ENCODE assay signal across 10 mouse cellular contexts in the genomic region with DNA sequence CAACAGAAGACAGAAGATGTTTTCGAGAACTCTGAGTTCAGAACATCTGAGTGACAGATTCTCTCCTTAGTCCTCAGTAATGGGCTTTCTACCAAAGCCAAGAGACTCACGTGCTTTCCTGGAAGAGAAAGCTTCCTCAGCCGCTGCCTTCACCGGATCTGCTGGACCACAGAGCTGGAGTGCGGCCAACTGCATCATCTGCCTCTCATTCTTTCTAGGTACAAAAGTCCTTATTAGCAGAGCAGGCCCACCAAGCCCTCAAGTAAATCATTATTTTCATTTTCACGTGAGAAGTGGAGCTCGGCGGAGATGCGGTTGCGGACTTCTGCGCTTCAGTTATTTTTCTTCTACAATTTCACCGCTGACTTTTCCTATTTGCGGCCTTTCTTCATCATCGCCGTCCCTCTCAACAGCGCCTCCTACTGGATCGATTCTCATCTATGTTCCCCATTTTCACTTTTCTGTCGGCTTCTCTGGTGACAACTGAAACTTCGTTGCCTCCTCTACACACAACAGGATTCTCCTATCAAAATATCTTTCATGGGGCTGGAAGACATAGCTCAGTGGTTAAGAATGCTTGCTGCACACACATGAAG.
DNase-seq lines count a peak whose midpoint lies in the region; ATAC-seq and TF ChIP-seq lines count a peak whose summit lies in the region.
"Had no signal": no experiment of that assay in that cellular context is flagged by ENCODE, and none has a peak within 500 bp of the region (broad histone marks: within the 10 kb centered on the region; RNA-seq: fewer than 3 reads in every experiment).

No protein-coding gene starts in this region.

- H3K4me1 ChIP-seq in lung, postnatal 0 days (ENCODE audit: insufficient read depth, low read depth, low read length), result no peaks in the 10 kb centered on the region
- H3K4me1 ChIP-seq in bone marrow macrophage, adult 2 months (ENCODE audit: control insufficient read depth, insufficient read depth, low read length), result peaks cover 4% of the 10 kb centered on the region; the same call in 1 of the 2 replicates
- H3K4me1 ChIP-seq in small intestine, adult 2 months (ENCODE audit: control insufficient read depth, insufficient read depth, insufficient read length, low read length), result peaks cover 5% of the 10 kb centered on the region
- H3K4me1 ChIP-seq in forebrain, postnatal 0 days (ENCODE audit: insufficient read depth), result no peaks in the 10 kb centered on the region

- no peaks in the 10 kb centered on the region for H3K27me3 ChIP-seq in lung, postnatal 0 days (replicated peaks; ENCODE audit: insufficient read depth, low read length)
- H3K27me3 ChIP-seq in small intestine, adult 2 months (ENCODE audit: control insufficient read depth, insufficient read depth, low read length), result no peaks in the 10 kb centered on the region
- H3K27me3 ChIP-seq in forebrain, postnatal 0 days (ENCODE audit: insufficient read depth, low read length), result no peaks in the 10 kb centered on the region

- H3K9me3 ChIP-seq in lung, postnatal 0 days (ENCODE audit: low read length), result no peaks in the 10 kb centered on the region
- no peaks in the 10 kb centered on the region for H3K9me3 ChIP-seq in forebrain, postnatal 0 days (ENCODE audit: low read length)

- no peak for TF ChIP-seq EP300 in lung, postnatal 0 days (IDR thresholded peaks at IDR 0.05)

- 67% methylated on average over 19 of the region's 19 CpGs for WGBS in lung, postnatal 0 days
- WGBS in small intestine, adult 2 months, result 80% methylated on average over 19 of the region's 19 CpGs
- WGBS in forebrain, postnatal 0 days, result 76% methylated on average over 19 of the region's 19 CpGs

- H3K4me2 ChIP-seq in lung, postnatal 0 days (replicated peaks; ENCODE audit: low read depth, low read length), result no peak overlapping the region
- H3K4me2 ChIP-seq in forebrain, postnatal 0 days (ENCODE audit: low read depth), result no peak overlapping the region
- H3K4me2 ChIP-seq: heart, embryonic 11.5 days had no signal

- peak; percentile 47 for TF ChIP-seq CTCF in lung, postnatal 0 days (IDR thresholded peaks at IDR 0.05)
- TF ChIP-seq CTCF in bone marrow macrophage, adult 2 months (IDR thresholded peaks at IDR 0.05; ENCODE audit: low read depth, low read length), result peak; percentile 58; the same call in 1 of the 2 replicates
- peak; percentile 27; the same call in 1 of the 2 replicates for TF ChIP-seq CTCF in small intestine, adult 2 months (IDR thresholded peaks at IDR 0.05; ENCODE audit: extremely low read depth, insufficient read length, insufficient replicate concordance, low read depth, low read length)
- TF ChIP-seq CTCF in forebrain, postnatal 0 days (IDR thresholded peaks at IDR 0.05; ENCODE audit: low read depth), result no peak

- ATAC-seq in lung, postnatal 0 days, result no peak
- ATAC-seq in forebrain, postnatal 0 days, result no peak

- peak; percentile 28 for DNase-seq in embryo, embryonic 10 days (ENCODE audit: low spot score)
- DNase-seq in embryo, embryonic 11 days, result no peak
- no peak for DNase-seq in lung, postnatal 0 days (ENCODE audit: low spot score)
- no peak for DNase-seq in lung, postnatal 4 days
- DNase-seq in forebrain, postnatal 0 days, result no peak
- DNase-seq in frontal cortex, adult 2 months (ENCODE audit: extremely low spot score in 1 of 2, low spot score in 1 of 2), result no peak
- DNase-seq: right cerebral cortex, adult 18-20 months had no signal

- no peak overlapping the region for H3K4me3 ChIP-seq in lung, postnatal 0 days (ENCODE audit: low read depth, low read length)
- no peak overlapping the region for H3K4me3 ChIP-seq in bone marrow macrophage, adult 2 months (ENCODE audit: insufficient read depth, low read length)
- H3K4me3 ChIP-seq in small intestine, adult 2 months (ENCODE audit: low read depth, low read length), result no peak overlapping the region
- H3K4me3 ChIP-seq in forebrain, postnatal 0 days (ENCODE audit: low read depth, low read length), result no peak overlapping the region

- no peaks in the 10 kb centered on the region for H3K36me3 ChIP-seq in lung, postnatal 0 days (ENCODE audit: insufficient read depth, low read length)
- no peaks in the 10 kb centered on the region for H3K36me3 ChIP-seq in small intestine, adult 2 months (ENCODE audit: control insufficient read depth, insufficient read depth, low read length)
- no peaks in the 10 kb centered on the region for H3K36me3 ChIP-seq in forebrain, postnatal 0 days (ENCODE audit: insufficient read depth)

- TF ChIP-seq POLR2A in bone marrow macrophage, adult 2 months (IDR thresholded peaks at IDR 0.05; ENCODE audit: borderline replicate concordance, low read depth, low read length), result no peak
- TF ChIP-seq POLR2A in small intestine, adult 2 months (IDR thresholded peaks at IDR 0.05; ENCODE audit: low read depth, low read length), result no peak

- H3K9ac ChIP-seq in lung, postnatal 0 days (replicated peaks; ENCODE audit: low read depth), result no peak overlapping the region
- no peak overlapping the region for H3K9ac ChIP-seq in forebrain, postnatal 0 days

- no peak overlapping the region for H3K27ac ChIP-seq in lung, postnatal 0 days (ENCODE audit: low read length)
- H3K27ac ChIP-seq in bone marrow macrophage, adult 2 months (ENCODE audit: insufficient read depth, low read depth, low read length), result no peak overlapping the region
- H3K27ac ChIP-seq in small intestine, adult 2 months (ENCODE audit: insufficient read depth, low read depth, low read length), result no peak overlapping the region
- no peak overlapping the region for H3K27ac ChIP-seq in forebrain, postnatal 0 days (ENCODE audit: low read depth, low read length)
